Mouse (Mus musculus) thymus, adult 2 months (tissue): ENCODE measurements around the gene Ank3.

Experiments used
- CTCF ChIP-seq: fragments of 200-500 bp; IDR thresholded peaks from 2 replicates; pipeline ENCODE4 v1.5.1; 2012; ENCODE audit warnings: mild to moderate bottlenecking, control low read depth, low read length, moderate library complexity, borderline replicate concordance; ENCODE audit not compliant: control insufficient read depth, poor library complexity, insufficient read depth; ENCODE audit errors: extremely low read depth
- POLR2A ChIP-seq: fragments of 200-500 bp; IDR thresholded peaks from 2 replicates; pipeline ENCODE4 v1.6.1; 2012; ENCODE audit warnings: mild to moderate bottlenecking, low read length, control low read depth, moderate library complexity; ENCODE audit not compliant: control insufficient read depth, poor library complexity, insufficient read depth; ENCODE audit errors: extremely low read depth

- TF ChIP-seq CTCF, result no peak
- no peak for TF ChIP-seq POLR2A
Measured at GRCm38 (mm10) chr10:69762977-69763376, 364.4 kb downstream of the Ank3 start.
